Mouse (Mus musculus) ES-E14 (cell line): ENCODE measurements at regions not wholly inside any gene's neighbourhood (a gene's known extent, or its start where the extent isn't known, plus 50 kb on each side); places are given as distances from the start of the nearest gene placed in this dataset.

Source experiments
- DNase-seq: peaks from one replicate; pipeline ENCODE4 v3.0.0-alpha.2; 2013; ENCODE audit warnings: low read depth, low spot score
- H3K27ac ChIP-seq: 2 replicates; pipeline ENCODE4 v1.5.1; 2012; ENCODE audit warnings: low read depth, mild to moderate bottlenecking, low read length, moderate library complexity, mixed read lengths; ENCODE audit not compliant: poor library complexity, insufficient read depth, severe bottlenecking
- H3K36me3 ChIP-seq: 2 replicates; pipeline ENCODE4 v1.6.1; 2012; ENCODE audit warnings: mild to moderate bottlenecking, low read length, moderate library complexity, mixed read lengths; ENCODE audit not compliant: control insufficient read depth, poor library complexity, insufficient read depth, severe bottlenecking
- H3K4me1 ChIP-seq, 2 experiments: fragments of 150-350 bp in 1 of 2; sonication (generic) in 1 of 2; 2 replicates each; pipeline ENCODE4 v1.6.1; 2012; ENCODE audit warnings: low read length in 2 of 2, mild to moderate bottlenecking in 1 of 2, mixed read lengths in 1 of 2; ENCODE audit not compliant: control insufficient read depth in 2 of 2, insufficient read depth in 2 of 2, poor library complexity in 1 of 2
- H3K4me3 ChIP-seq, 2 experiments: fragments of 150-350 bp in 1 of 2; sonication (generic) in 1 of 2; 2 replicates each; pipeline ENCODE4 v1.5.1; 2012; ENCODE audit warnings: low read length in 2 of 2, low read depth in 1 of 2, mild to moderate bottlenecking in 1 of 2, mixed read lengths in 1 of 2; ENCODE audit not compliant: insufficient read depth in 1 of 2, poor library complexity in 1 of 2, severe bottlenecking in 1 of 2
- H3K9ac ChIP-seq: 2 replicates; pipeline ENCODE4 v1.6.1; 2012; ENCODE audit warnings: low read depth, mild to moderate bottlenecking, low read length, mixed read lengths; ENCODE audit not compliant: poor library complexity, insufficient read depth, severe bottlenecking
- H3K9me3 ChIP-seq: fragments of 150-350 bp; sonication (generic); 2 replicates; pipeline ENCODE4 v1.6.1; 2012; ENCODE audit warnings: low read depth, mild to moderate bottlenecking, low read length; ENCODE audit not compliant: control insufficient read depth, insufficient read depth
- CHD2 ChIP-seq: IDR thresholded peaks from 2 replicates; pipeline ENCODE4 v1.6.1; 2014; ENCODE audit warnings: mild to moderate bottlenecking, low read depth, low read length, inconsistent platforms
- HCFC1 ChIP-seq: IDR thresholded peaks from 2 replicates; pipeline ENCODE4 v1.6.1; 2012; ENCODE audit warnings: low read length, inconsistent platforms, borderline replicate concordance; ENCODE audit not compliant: insufficient read depth
- MAFK ChIP-seq: IDR thresholded peaks from 2 replicates; pipeline ENCODE4 v1.6.1; 2014; ENCODE audit warnings: mild to moderate bottlenecking, low read depth, low read length, inconsistent platforms; ENCODE audit not compliant: insufficient read depth
- ZC3H11A ChIP-seq: IDR thresholded peaks from 2 replicates; pipeline ENCODE4 v1.6.1; 2012; ENCODE audit warnings: low read depth, mild to moderate bottlenecking, inconsistent platforms, low read length, borderline replicate concordance
- ZNF384 ChIP-seq: IDR thresholded peaks from 2 replicates; pipeline ENCODE4 v1.6.1; 2012; ENCODE audit warnings: low read depth, low read length, inconsistent platforms
- in situ Hi-C, 2 experiments: fragments of 600-800 bp; cut with MboI; formaldehyde crosslinking; loops; one replicate each; pipeline ENCODE4 v1.15.1; 2025; ENCODE audit warnings: low sequenced_read_pairs in 2 of 2, inconsistent platforms in 1 of 2; ENCODE audit not compliant: unreplicated experiment in 2 of 2

DNA sequence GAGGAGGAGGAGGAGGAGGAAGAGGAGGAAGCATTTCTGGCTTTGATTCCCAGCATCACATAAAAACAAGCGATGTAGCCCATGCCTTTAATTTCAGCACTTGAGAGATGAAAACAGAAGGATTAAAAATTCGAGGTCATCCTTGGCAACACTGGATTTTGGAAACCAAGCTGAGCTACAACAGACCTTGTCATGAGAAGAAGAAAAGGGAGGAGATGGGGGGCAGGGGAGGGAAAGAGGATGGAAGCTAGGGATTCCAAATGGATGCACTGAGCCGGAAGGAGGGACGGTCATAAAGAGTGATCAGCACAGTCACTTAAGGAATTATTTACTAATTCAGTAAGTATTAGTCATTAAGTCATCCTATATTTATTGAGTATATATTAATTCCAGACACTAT is 55.1 kb upstream of the Cnksr3 start:
- TF ChIP-seq ZNF384 (no peak), MAFK (no peak), HCFC1 (no peak)
- Histone ChIP-seq H3K9me3 (no peaks in the 10 kb centered on the region), H3K9ac (no peak overlapping the region), H3K36me3 (no peaks in the 10 kb centered on the region), H3K27ac (no peak overlapping the region), H3K4me1 (no peaks in the 10 kb centered on the region), H3K4me3 (no peak overlapping the region)
- in situ Hi-C loops: no loop called here
- no peak for DNase-seq

DNA sequence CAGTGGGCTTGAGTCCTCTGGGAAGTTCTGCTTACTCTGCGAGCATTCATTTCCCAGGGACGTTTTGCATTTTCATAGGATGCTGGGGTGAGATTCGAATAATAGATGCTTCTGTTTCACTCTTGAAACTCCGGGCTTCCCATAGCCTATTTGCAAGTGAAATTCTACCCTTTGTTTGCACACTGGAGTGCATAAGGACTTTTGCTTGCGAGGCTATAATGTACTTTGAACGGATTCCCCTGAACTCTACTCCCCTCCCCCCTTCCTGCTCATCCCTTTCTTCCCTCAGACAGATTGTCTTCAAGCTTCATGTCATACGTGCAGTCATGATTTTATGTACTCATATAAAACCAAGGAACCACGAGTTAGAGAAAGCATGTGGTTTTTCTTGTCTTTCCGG is 53.4 kb upstream of the Cnksr3 start:
- in situ Hi-C loops: no loop called here
- DNase-seq: no peak
- Histone ChIP-seq H3K9me3 (no peaks in the 10 kb centered on the region), H3K27ac (no peak overlapping the region), H3K4me3 (no peak overlapping the region), H3K9ac (no peak overlapping the region), H3K36me3 (no peaks in the 10 kb centered on the region), H3K4me1 (no peaks in the 10 kb centered on the region)
- TF ChIP-seq MAFK: no peak
- no peak for TF ChIP-seq ZC3H11A
- TF ChIP-seq CHD2: no peak
- TF ChIP-seq ZNF384: no peak
- TF ChIP-seq HCFC1: no peak

DNA sequence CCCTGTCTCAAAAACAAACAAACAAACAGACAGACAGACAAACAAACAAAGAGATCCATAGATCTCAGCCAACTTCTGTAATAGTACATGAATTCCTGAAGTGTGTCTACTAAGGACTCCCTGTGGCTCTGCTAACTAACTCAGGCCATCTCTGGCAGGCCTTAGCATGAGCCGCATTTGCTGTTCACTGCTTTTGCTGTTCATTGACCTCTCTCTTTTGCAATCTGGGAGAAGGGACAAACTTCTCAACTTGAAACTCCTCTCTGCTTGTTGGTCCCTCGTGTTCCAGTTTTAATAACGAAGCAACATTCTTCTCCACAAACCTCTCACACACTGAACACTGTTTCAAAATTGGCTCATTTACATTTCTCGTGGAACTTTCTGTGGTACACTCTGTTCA is 52.7 kb upstream of the Cnksr3 start:
- Histone ChIP-seq H3K4me1 (no peaks in the 10 kb centered on the region), H3K36me3 (no peaks in the 10 kb centered on the region), H3K9ac (no peak overlapping the region), H3K27ac (no peak overlapping the region), H3K9me3 (no peaks in the 10 kb centered on the region), H3K4me3 (no peak overlapping the region)
- in situ Hi-C loops: no loop called here
- no peak for DNase-seq
- TF ChIP-seq MAFK: no peak
- TF ChIP-seq CHD2: no peak
- TF ChIP-seq ZNF384: no peak
- no peak for TF ChIP-seq HCFC1
- TF ChIP-seq ZC3H11A: no peak
